Mouse (Mus musculus) embryo, embryonic 9.5 days (tissue): ENCODE data around the gene Gigyf1.
A peak's percentile ranks its signal among the peaks of the same experiment; 100 is the strongest.

ENCODE experiments used
- DNase-seq: peaks from one replicate; pipeline ENCODE4 v3.0.0-alpha.2; 2017; ENCODE audit errors: extremely low spot score

The Gigyf1 gene

GRCm38 (mm10) chr5:137518436-137518835, at the start of gene Gigyf1:
Gigyf1 (plus strand) TSS chr5:137518548.
- DNase-seq = no peak

DNA sequence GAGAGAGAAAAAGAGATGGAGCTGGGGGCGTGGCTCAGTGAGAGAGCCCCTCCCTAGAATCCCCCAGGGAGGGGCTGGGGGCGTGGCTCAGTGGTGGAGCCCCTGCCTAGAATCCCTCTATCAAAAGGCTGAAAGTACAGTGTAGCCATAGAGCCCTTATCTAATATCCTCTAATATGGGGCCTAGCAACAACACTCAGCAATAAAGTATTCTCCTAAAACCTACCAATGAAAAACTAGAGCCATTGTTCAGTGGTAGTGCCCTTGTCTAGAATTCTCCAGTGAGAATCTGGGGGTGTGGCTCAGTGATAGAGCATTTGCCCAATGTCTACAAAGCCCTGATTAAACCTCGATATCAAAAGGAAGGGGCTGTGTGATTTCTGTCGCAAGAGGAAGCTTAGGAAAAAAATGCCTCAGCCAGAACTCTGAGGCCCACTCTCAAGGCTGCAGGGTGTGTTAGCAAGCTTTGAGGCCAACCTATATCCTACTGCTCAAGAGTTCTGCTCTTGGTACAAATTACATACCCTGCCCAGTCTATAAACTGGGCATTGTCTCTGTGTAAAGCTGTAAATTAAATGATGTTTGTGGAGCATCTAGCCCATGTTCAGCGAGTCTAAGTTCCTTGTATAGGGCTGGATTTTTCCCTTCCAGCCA, 46.0 kb upstream of the Gigyf1 start:
- DNase-seq = no peak

- peak; percentile 65 for DNase-seq
Observed at GRCm38 (mm10) chr5:137474351-137474750, 44.0 kb upstream of the Gigyf1 start.

- DNase-seq = no peak
Observed at GRCm38 (mm10) chr5:137476964-137477363, 41.4 kb upstream of the Gigyf1 start, which contains the start of gene Zan. Zan (minus strand) TSS chr5:137477064.

DNA sequence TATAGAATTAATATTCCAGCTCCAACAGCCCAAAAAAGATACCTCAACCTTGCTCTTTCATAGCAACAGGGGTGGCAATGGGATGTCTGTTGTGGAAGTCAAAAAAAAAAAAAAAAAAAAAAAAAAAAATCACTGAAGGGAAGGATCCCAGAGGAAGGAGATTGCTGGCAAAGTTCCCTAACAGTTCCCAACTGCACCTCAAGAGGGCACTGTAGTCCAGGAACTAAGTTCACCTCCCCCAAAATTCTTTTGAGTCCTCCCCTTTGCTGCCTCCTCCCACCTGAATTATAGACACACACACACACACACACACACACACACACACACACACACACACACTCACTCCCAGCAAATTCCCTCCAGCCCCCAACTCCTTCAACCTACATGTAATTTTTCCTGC, 37.2 kb upstream of the Gigyf1 start:
- peak; percentile 81 for DNase-seq

DNA sequence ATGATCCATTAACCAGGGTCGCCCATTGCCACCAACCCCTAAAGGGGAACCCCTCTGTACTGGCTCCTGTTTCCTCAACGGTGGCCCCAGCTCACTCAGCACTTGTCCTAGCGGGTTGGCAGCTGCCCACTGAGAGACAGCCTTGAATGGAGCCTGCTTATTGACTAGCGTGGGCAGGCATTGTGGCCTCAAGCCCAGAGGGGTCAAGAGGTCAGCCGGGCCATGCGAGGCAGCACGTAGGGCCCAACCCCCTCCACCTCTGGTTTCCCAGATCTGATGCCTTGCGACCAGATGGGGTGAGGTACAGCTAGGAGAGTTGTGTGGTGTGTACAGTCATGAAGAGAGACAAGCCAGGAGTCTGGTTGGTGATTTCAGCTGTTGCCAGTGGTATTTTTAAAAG, 36.5 kb upstream of the Gigyf1 start:
- DNase-seq = peak; percentile 80

DNA sequence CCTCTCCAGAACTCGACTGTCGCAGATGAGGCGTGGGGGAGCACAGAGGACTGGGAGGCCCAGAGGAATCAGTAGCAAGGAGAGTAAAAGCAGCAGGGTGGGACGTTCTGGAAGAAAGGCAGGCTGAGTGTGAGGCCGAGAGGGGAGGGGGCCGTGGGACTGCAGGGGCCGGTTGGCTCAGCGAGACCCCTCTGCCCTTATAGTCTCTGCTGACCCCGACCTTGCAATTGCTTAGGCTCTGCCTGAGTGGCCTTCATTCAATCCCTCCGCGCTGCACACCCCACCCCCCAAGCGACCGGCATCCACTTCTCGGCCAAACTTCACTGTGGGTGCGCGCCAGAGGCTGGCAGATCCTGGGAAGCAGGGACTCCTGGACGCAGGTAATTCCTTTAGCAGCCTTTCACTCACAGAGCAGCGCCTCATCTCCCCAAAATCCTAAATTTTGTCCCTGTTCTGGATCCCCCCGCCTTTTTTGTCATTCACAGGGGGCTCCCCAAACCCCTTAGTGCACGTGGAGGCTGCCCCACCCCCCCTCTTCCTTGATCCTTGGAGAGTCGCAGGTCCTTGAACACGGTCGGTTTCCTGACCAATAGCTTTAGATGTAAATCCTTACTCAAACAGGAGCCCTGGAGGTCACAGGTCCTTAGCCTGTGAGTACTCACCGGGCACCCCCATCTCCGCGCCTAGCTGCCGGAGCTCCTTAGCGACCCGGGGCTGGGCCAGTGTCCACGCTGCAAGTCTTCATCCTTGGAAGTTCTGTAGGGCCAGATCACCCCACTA, 33.1 kb upstream of the Gigyf1 start:
- peak; percentile 61 for DNase-seq

DNA sequence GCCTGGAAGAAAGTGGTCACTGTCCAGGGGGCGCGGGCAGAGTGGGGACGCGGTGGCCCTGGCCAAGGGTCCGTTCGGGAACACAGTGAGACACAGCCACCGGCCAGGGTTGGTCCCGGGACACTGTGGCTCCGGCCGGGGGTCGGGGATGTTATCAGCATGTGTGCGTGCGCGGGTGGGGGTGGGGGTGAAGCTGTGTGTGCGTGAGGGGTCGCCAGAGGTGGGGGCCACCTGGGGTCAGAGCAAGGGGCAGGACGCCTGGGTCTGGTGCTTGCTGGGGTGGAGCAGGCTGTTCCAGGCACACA, 32.5 kb upstream of the Gigyf1 start:
- DNase-seq = no peak

DNA sequence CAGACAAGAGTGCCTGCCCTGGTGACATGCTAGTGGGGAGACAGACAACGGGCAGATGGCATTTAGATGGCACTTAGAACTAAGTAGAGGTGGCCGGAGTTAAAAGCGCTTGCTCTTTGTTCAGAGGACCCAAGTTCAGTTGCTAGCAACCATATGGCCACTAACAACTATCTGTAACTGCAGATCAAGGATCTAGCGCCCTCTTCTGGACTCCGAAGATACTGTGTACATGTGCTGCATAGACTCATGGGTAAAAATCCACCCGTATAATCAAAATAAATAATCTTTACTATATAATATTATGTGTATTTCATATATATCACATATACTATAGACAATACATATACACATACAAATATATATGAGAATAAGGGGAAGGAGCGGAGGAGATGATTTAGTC, 30.7 kb upstream of the Gigyf1 start:
- DNase-seq = no peak

DNA sequence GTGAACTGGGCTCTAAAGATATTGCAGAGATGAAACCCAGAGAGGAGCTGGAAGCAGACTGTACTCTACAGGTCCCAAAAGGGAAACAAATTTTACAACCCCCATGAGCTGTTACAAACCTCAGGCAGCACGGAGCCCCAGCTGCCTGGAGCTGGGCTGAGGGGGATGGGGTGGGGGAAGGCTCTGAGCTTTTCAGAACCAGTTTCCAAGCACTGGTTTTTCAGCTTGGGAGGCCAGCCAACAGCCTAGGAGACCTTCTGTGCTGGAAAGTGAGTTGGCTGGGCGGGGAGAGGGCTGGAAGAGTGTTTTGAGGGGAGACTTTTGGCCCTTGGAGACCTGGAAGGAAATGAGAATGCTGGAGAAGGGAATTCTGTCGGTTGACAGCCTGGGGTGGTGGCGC, 26.8 kb upstream of the Gigyf1 start:
- DNase-seq = no peak

DNA sequence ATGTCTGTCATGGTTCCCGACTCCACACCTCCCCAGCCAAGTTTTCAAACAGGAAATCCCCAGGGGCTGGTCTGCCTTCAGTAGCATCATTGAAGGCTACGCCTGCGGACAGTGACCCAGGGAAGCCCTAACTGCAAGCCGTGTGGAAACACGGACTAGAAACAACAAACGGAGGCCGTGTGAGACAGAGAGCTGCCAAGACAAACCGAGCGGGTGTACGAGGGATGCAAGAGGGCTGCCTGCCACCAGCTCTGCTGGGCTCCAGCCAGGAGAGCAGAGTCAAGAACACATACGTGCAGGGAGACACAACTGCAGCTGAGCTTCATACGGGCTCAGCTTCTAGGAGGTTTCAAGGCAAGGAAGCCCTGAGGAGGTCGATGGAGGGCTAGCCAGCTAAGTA, 24.5 kb upstream of the Gigyf1 start:
- DNase-seq = no peak

DNA sequence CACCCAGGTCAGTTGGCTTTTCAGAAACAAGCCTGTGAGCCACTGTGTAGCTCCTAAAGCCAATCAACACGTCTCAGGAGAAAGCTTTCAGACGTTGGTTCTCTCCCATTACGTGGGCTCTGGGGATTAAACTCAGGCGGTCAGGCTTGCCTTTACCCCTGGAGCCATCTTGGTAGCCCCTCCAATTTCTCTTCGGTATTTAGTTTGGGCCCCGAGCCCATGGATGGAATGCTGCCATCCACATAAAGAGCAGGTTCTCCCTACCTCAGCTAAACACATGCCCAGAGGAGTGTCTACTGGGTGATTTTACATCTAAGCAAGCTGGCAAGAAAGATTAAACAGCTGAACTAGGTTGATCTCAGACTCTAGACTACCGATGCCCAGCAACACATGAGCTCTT, 18.2 kb upstream of the Gigyf1 start:
- DNase-seq = no peak

DNA sequence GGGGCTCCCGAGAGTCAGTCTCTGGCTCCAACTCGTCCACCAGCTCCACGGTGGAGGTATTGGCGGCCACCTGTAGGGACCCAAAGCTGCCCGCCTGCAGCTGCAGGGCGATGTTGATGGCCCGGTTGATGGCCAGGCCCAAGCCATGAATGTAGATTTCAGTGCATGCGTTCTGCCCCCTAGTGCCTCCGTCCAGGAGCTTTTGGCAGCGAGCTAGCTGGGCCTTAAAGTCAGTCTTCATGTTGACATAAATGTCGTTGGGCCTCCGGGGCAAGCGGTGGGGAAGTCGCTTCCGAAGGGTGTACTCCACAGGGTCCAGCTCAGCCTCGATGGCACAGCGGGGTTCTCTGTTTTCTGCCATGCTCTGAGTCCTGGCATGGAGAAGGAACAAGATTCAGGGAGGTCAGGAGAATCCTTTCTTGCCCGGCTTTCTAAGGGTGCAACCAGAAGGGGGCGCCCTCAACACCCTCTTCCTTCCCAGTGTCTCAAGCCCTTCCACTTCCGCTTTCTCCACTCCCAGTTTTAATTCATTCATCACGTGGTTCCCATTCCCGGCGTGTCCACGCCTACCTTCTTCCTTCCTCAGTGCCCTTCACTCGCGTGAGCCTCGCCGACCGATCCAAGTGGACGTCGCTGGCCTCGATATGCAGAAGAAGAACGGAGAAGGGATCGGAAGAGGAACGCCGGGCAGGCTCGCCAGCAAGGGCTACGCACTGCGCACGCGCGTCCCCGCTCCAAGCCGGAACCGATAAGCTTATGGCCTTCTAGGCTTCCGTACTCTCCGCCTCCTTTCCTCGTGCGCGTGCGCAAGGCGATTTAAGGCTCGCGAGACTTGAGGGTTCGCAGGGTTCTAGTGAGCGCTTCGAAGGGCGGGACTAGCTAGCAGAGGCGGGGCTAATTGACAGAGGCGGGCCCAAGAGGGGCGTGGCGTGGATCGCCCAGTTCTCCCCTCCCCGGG, 16.4 kb upstream of the Gigyf1 start, which contains the start of gene Pop7:
Gene Pop7, minus strand, starts transcription at position 810 of the 958 bp plus-strand sequence.
- peak; percentile 100 for DNase-seq

GRCm38 (mm10) chr5:137502667-137503110, 15.7 kb upstream of the Gigyf1 start:
- peak; percentile 92 for DNase-seq

GRCm38 (mm10) chr5:137504041-137504440, 14.3 kb upstream of the Gigyf1 start:
- DNase-seq = no peak

GRCm38 (mm10) chr5:137510014-137510501, 8.3 kb upstream of the Gigyf1 start:
- DNase-seq = peak; percentile 88

DNA sequence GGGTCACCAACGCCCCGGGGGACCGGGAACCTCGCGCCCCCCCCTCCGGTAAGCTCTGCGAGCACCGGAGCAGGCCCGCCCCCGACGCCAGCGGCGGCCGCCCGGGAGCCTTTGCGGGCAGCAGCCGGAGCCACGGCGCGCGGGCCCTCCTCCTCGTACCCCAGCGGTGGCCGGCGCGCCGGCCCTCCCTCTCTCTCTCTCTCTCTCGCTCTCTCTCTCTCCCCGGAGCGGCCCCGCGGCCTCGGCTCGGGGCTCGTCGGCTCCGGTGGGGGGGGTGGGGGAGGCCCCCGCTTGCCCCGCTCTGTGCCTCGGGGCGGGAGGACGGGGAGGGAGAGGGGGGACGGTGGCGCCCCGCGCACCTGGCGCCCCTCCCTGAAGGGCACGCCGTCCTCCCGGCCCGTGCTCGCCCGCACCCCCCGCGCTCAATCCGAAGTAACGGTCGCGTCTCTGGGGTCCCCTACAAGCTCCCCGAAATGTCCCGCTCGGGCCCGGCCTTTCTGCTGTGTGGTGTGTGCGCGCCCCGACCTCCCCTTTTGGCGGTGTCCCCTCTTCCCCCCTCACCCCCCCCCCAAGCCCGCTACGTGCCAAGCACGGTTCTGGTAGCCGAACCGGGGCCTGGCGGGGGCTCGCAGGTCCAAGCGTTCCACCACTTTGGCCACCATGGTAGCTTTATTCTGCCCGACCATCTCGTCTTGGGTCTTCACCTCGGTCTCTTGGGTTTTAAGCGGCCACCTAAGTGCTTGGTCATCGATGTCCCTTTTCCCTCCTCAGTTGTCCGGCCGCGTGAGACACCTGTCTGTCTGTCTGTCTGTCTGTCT, 7.6 kb upstream of the Gigyf1 start:
- no peak for DNase-seq

- no peak for DNase-seq
Observed at GRCm38 (mm10) chr5:137511706-137512105, 6.6 kb upstream of the Gigyf1 start.

- DNase-seq = peak; percentile 64
Observed at GRCm38 (mm10) chr5:137512847-137513794, 5.2 kb upstream of the Gigyf1 start.
